Mouse (Mus musculus): Measurements from ENCODE around the gene Tcf7l2.
A peak's percentile ranks its signal among the peaks of the same experiment; 100 is the strongest.

Tcf7l2 gene

DNA sequence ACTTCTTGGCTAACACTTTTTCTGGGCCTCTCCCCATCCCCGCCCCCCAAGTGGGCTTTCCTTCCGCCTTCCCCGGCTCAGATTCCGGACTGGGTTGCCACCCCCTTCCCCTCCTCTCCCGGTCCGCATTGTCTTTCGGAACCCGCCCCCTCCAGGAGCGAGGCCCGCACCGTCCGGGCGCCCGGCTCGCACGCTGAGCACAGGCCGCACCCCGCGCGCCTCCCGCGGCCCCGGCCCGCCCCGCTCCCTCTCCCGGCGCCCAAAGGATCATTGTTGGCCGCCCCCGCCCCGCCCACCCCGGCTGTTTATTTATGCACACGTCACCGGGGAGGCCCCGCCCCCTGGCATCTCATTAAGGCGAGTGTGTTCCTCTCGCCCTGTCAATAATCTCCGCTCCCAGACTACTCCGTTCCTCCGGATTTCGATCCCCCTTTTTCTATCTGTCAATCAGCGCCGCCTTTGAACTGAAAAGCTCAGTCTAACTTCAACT is at the start of gene Tcf7l2:
Gene Tcf7l2, plus strand, starts transcription at position 382 of the 490 bp plus-strand sequence.
- peak; percentile 90 to 92 for DNase-seq

- no peak for DNase-seq
Observed at GRCm38 (mm10) chr19:55694651-55695050, 47.0 kb upstream of the Tcf7l2 start.

DNA sequence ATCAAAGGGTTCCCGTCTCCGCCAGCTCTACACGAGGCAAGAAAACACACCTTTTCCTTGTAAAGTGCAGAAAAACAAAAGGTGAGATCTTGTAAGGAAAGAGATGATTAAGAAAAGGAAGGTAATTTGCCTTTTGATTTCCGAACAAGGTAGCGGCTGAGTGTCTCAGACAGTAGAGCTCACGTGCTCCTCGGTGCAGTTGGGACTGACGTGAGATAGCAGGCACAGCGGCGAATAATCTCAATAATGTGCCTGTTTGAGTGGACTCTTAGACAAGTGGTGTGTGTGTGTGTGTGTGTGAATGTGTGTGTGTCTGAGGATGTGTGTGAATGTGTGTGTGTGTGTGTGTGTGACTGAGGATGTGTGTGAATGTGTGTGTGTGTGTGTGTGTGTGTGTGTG is 46.2 kb upstream of the Tcf7l2 start:
- no peak for DNase-seq

DNA sequence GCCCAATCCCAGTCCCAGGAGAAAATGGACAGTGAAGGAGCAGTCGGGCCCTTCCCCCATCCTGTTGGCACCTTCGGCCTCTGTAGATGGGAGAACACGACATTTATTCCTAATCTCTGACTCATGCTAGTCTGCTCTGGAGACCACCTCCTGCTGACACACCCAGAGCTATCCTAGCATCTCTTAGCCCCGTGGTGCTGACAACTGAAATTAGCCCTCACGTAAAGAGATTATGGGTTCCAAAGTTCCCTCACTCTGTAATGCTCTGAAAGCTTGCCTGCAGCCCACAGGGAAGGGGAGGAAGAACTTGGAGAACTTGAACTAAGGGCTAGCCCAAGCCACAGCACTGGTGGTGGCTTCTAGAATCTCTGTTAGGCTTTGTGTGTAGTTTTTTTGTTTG is 42.7 kb upstream of the Tcf7l2 start:
- no peak for DNase-seq

- no peak for DNase-seq
Observed at GRCm38 (mm10) chr19:55700214-55700568, 41.4 kb upstream of the Tcf7l2 start.

DNA sequence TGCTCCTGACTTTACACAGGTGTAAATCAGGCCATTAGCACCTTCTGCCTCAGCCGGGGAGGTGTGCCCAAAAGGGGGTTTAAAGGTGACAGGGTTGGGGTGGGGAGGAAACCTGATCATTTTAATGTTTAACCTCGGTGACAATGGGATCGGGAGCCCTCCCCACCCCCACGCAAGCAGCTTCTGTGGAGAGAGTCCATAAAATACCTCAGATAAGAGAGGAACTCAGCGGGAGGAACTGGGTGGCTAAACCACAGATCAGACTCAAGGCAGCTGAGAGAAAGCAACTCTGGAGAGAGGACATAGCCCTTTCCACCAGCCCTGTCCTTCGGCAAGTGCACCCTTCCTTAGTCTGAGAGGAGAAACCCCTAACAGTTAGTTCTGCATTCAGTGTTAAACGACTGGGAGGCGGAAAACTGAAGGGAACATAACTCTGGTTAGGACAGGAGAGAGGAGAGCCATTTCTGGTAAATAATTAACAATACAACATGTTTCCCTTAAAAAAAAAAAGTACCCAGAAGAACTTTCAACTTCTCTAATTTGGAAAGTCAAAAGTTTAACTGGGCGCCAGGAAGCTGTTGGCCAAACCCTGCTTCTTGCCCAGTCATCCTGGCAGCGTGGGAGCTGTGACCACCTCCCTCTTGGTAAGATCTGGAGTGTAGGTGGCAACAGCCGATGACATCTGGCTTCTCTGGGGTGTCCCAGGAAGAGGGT is 40.9 kb upstream of the Tcf7l2 start:
- peak; percentile 75 to 83 for DNase-seq

- DNase-seq = no peak
Observed at GRCm38 (mm10) chr19:55701283-55701633, 40.4 kb upstream of the Tcf7l2 start.

DNA sequence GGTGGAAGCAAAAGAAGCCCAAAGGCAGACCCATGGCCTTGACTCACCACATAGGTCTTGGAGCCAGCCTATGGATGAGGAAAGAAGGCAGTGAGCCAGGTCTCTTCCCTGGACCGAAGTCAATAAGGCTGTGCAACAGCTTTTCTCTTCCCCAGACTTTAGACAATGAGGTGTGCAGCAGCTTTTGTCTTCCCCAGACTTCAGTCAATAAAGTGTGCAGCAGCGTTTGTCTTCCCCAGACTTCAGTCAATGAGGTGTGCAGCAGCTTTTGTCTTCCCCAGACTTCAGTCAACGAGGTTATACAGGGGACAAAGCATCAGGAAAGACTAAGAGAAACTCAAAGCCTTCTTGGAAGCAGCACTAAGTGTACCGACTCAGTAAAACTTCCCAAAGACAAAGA is 39.5 kb upstream of the Tcf7l2 start:
- DNase-seq = no peak

GRCm38 (mm10) chr19:55702716-55703115 is 38.9 kb upstream of the Tcf7l2 start:
- DNase-seq = peak; percentile 50 to 68

GRCm38 (mm10) chr19:55704071-55704470 is 37.5 kb upstream of the Tcf7l2 start:
- no peak for DNase-seq

- DNase-seq = no peak
Observed at GRCm38 (mm10) chr19:55706300-55706699, 35.3 kb upstream of the Tcf7l2 start.

DNA sequence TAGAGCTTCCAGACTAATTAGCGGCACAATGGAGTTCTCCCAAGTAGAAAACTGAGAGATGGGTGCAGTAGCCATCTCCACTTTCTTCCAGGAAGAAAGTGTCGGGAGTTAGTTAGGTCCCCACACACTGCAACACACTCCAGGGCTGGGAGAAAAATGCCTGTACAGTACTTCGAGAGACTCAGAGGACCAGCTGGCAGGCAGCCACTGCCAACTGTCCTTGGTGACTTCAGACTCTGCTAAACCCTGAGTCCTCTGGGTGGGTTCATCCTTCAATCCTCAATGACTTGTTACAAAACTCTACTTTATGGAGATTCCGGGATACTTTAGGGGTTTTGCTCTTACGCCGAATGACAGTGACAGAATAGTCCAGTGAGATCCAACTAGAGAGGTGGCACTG is 34.8 kb upstream of the Tcf7l2 start:
- no peak for DNase-seq

DNA sequence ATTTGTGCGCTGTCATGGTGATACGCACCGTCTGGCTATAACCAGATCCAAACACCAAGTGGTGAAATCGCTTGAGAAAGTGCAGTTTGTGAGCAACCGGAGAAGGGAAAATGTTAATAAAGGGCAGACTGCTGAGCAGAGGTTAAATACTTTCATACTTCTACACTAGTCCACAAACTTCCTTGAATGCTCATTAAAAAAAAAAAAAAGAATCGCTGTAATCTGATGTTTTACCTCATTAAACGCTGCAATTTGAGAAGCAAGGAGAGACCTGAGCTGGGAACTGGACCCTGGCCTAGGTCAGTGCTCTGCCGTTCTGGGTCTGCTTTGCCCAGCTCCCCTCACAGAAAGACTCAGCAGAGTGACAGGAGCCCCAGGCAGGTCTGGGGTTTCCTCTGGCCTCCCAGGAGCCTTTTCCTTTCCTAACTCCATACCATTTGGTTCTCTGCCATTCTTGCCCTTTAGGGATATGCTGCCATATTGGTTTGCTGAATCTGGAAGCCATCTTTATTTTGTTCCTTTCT is 33.5 kb upstream of the Tcf7l2 start:
- DNase-seq = no peak

GRCm38 (mm10) chr19:55710841-55711240 is 30.8 kb upstream of the Tcf7l2 start:
- DNase-seq = no peak

DNA sequence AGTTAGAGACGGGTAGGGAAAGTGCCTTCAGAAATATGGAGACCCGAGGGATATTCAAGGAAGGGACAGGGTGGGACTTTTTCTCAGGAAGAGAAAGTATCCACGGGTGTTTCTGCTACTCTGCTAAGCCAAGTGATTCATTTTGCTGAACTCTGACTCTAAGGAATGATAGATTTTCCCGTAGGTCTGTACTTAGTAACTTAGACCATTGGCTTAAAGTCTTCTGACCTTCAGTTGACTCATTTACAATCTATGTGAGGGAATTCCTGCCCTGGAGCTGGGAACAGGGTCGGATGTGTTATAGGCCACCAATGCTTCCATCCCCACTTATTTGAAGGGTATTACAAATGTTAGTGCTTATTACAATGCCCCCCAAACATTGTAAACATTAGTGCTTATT is 29.9 kb upstream of the Tcf7l2 start:
- DNase-seq = no peak

DNA sequence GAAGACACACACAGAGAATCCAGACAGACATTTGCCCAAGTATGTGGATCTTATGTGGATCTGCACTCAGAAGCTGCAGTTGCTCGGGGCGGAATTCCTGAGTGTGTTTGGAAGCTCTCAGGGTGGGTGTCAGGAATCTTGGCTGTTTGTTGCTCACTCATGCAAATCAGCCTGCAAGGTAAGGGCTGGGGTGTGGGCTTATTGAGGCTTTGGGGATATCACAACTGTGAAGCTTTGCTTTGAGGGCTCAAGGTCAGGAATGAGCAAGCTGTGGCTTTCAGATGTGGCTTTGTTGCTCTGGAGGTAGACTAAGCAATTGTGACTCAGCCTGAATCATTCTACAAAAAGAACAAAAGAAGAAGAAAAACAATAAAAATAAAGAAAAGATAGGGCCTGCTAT is 28.9 kb upstream of the Tcf7l2 start:
- DNase-seq = no peak

DNA sequence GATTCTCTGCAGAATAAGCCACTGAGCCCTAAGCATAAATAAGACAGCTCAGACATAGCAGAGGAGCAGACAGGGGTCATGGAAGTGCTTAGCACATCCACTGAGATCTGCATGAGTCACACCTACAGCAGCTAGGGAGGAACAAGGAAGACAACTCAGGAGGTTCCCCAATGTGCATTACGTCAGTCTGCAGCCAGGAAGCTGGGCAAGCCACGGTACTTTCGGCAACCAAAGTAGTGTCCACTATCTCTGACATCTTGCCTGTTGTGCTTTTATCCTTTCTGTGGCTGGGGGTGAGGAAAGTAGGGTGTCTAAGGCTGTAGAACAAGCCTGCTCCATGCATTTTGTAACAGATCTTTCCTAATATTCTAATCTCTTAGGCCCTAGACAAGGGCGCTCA is 27.6 kb upstream of the Tcf7l2 start:
- no peak for DNase-seq

DNA sequence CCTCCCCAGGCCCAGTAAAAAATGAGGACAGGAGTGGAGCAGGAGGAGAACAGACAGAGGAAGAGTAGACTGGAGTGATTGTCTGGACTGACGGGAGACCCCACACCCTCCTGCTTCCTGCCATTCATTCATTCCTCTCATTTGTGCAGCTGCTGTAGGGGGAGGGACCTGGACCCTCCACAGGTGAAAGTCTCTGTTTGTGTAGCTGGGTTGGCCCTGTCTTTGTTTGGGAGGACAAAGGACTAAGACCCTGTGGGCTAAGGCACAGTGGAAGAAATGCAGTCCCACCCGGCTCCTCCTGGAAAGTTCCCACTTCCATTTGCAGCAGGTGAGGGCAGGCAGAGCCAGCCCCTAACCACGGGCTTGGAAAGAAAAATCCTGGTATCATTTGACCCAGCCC is 27.0 kb upstream of the Tcf7l2 start:
- DNase-seq = no peak

GRCm38 (mm10) chr19:55719083-55719482 is 22.5 kb upstream of the Tcf7l2 start:
- DNase-seq = no peak

DNA sequence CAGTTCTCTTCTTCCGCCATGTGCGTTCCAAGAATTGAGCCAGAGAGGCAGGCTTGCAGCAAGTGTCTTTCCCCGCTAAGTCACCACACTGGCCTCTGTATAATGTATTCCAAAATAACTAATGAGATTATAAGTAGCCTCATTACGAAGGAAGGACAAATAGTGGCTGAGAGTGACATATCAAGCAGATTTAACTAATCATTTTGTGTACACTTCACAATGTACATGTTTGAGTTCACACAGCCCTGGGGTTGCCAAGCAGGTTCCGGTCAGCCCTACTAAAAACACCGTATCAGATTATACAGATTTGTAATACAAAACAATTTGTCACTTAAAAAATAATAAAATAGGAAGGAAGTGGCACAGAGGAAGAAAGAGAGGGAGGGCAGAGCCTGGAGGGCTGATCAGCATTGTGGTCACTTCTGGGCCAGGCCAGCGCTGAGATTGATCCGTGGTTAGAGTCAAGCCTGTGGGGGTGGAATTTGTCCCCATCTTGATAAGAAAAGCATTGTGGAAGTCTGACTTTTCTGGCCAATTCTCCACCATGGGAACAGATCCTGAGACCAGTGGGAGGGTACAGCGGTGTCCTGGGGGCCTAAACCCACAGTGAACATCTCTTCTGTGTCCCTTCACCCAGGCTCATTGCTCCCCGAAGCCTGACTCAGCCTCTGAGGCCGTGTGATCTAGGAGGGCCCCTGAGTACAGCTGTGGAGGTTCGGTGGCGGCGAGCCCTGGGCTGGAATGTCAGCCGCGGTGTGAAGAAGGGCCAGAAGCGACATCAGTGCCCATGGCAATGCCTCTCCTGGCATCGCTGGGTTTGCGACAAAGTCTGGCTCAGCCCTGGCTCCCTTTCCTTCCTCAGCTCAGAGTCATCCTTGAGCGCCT is 21.9 kb upstream of the Tcf7l2 start:
- DNase-seq = no peak

- DNase-seq = no peak
Observed at GRCm38 (mm10) chr19:55720409-55721092, 21.1 kb upstream of the Tcf7l2 start.

DNA sequence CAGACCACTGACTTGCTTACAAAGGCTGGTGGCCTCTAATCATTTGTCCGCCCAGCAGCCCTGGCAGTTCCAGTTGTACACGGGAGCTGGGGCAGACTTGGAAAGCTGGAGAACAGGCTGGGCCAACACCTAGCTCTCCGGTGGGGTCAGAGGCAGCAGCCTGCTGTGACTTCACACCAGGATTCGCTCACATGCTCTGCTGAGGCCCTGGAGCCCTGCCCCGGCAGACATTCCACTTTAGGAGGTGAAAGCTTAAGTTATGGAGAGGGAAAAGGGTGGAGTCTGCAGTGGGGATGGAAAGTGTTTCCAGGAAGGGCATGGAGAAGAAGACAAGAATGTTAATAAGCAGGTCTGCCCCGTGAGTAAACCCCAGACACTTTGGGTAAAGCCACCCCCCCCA is 19.2 kb upstream of the Tcf7l2 start:
- DNase-seq = no peak

GRCm38 (mm10) chr19:55729376-55729775 is 12.2 kb upstream of the Tcf7l2 start:
- DNase-seq = no peak

Measured in kidney, adult 8-10 months (tissue).